Mouse (Mus musculus) adrenal gland, postnatal 0 days (tissue): ENCODE data around the gene Irf6. TPM values are rescaled to one million over a fixed set of nuclear protein-coding genes. Genes with fewer than 3 reads are reported as not detected.

ENCODE experiments used
- polyA plus RNA-seq: library from polyadenylated mRNA; unstranded; fragments of >200 nt; fragmentation: Nextera tagmentation; extraction: Ambion mirVana; gene quantifications from 2 replicates; pipeline ENCODE4 v1.2.1, GENCODE M21; 2015

Irf6 gene
- 0.91 and 1.0 TPM in 2 replicates for polyA plus RNA-seq

DNA sequence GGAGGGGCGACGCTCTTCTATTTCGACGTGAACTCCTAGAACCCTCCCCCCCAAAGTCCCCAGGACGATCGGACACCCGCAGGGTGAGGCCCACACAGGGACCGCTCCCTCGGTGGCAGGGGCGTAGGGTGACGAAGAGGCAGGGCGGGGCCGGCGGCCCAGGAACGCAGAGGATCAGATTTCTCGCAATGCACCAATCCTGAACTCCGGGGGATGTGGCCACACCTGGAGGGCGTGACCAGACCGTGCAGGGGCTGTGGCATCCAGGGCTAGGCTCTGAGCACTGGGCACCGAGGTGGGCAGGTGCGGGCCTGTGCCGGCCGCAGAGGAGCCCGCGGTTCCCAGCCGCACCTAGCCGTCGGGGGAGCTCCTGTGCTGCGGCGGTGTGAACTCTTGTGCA, at the start of gene Irf6:
Gene Irf6 (plus strand): TSS at position 240 of the 400 bp plus-strand sequence.

DNA sequence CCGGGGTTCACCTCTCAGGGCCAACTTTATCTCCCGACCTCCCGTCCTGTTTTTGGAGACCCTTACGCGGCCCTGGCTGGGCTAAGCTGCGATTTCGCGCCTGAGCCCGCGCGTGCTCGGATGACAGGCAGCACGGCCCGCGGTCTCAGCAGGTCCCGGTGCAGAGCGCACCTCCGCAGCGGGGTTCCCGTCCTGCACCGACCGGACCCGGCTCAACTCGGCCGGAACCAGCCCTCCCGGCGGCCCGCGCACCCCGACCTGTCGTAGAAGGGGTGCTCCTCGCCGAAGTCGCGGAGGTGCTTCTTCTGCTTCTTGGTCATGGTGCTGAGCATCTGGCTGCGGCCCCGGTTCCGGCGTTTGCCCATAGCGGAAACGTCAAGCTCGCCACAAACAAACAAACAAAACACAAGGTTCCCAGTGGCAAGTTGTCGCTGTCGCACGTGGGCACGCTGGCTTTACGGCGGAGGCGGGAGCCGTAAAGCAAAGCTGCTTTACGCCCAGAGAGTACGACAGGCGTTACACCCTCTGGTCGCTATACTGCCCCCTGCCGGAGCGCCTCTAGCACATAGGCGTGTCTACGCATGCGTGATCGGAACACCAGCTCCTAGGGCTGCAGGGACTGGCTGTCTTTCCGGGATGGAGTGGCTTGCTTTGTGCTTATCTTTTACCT, 23.0 kb upstream of the Irf6 start, which contains the start of gene Diexf:
Gene Diexf (minus strand): TSS at position 487 of the 670 bp plus-strand sequence.

DNA sequence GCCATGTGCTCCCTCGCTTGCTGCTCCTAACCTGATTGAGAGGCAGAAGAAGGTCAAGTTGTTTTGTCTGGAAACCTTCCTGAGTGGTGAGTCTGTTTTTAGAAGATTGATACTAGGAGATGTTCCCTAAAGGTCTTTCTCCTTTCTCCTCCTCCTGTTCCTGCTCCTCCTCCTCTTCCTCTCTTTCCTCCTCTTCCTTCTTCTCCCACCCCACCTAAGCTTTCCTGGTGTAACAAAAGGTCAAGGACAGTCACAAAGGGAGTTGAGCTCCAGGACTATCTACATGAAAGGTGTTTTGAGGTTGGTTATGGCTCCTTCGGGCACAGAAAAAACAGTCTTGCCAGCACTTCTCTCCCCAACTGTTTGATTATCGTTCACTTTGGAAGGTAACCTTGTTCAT, 14.8 kb downstream of the Irf6 start, which contains the start of gene A130010J15Rik:
Gene A130010J15Rik (plus strand): TSS at position 301 of the 400 bp plus-strand sequence.

DNA sequence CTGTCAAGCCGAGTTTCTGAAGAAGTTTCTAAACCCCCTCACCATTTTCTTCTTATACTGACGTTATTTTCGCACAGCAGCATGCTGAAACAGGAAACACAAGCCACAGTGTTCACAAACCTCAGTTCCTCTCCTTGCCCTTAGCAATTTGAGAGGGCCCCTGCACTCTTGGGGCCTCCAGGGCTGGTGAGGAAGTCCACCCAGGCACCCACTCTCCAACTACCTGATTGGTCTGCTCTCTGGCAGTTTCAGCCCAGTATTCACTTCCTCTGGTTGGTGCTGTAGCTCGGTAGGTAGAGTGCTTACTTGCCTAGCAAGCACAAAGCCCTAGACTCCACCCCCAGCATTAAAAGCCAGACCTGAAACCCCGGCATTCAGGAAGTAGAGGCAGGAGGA, 48.5 kb downstream of the Irf6 start, which contains the start of gene Traf3ip3:
Gene Traf3ip3 (minus strand): TSS at position 321 of the 396 bp plus-strand sequence.

DNA sequence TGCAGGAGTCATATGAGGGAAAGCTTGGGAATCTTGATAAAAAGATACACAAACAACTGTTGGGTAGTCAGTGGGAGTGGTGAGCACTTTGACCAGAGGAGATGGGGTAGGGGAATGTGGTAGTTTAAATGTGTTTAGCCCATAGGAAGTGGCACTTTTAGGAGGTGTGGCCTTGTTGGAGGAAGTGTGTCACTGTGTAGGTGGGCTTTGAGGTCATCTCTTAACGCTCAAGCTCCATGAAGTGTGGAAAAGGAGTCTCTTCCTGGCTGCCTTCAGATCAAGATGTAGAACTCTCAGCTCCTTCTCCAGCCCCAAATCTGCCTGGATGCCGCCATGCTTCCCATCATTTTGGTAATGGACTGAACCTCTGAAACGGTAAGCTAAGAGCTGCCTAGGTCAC, 54.6 kb downstream of the Irf6 start, which contains the start of gene Lamb3:
Gene Lamb3 (plus strand): TSS at position 197 of the 400 bp plus-strand sequence.

Other genes starting within 250 kb of the Irf6 start
- gene Syt14, start 117.3 kb upstream of the Irf6 start, polyA plus RNA-seq, result 1.2 and 1.4 TPM in 2 replicates
- gene Diexf, start 22.8 kb upstream of the Irf6 start, polyA plus RNA-seq, result 2.7 and 2.9 TPM in 2 replicates
- 6.1 and 7.3 TPM in 2 replicates for gene A130010J15Rik, start 14.9 kb downstream of the Irf6 start, polyA plus RNA-seq
- 1.4 and 2.1 TPM in 2 replicates for gene Traf3ip3, start 48.6 kb downstream of the Irf6 start, polyA plus RNA-seq
- 1.3 and 1.6 TPM in 2 replicates for gene Lamb3, start 54.6 kb downstream of the Irf6 start, polyA plus RNA-seq
- gene Hsd11b1, start 111.0 kb downstream of the Irf6 start, polyA plus RNA-seq, result 25.3 and 26.1 TPM in 2 replicates
- gene G0s2, start 120.1 kb downstream of the Irf6 start, polyA plus RNA-seq, result 90.4 and 120 TPM in 2 replicates
- 2.5 and 4.4 TPM in 2 replicates for gene Camk1g, start 217.2 kb downstream of the Irf6 start, polyA plus RNA-seq